Mouse (Mus musculus) right cerebral cortex, adult 18-20 months (tissue): ENCODE data around the gene Pon2.
"Not testable (repeated sequence)": the region's sequence is repeated elsewhere in the genome, so short reads cannot be mapped to it uniquely, and the experiment has no call there.

ENCODE experiments used
- DNase-seq: peaks from one replicate; pipeline ENCODE4 v3.0.0; 2022; ENCODE audit warnings: mixed read lengths

Gene Pon2

GRCm38 (mm10) chr6:5298092-5298554, at the start of gene Pon2:
Gene Pon2 (minus strand): TSS chr6:5298455.
- peak; percentile 50 for DNase-seq

GRCm38 (mm10) chr6:5344255-5344654, 46.0 kb upstream of the Pon2 start:
- no peak for DNase-seq

GRCm38 (mm10) chr6:5339283-5339682, 41.0 kb upstream of the Pon2 start:
- not testable (repeated sequence) for DNase-seq

GRCm38 (mm10) chr6:5338781-5339180, 40.5 kb upstream of the Pon2 start:
- DNase-seq = not testable (repeated sequence)

GRCm38 (mm10) chr6:5336016-5336415, 37.8 kb upstream of the Pon2 start:
- DNase-seq = not testable (repeated sequence)

GRCm38 (mm10) chr6:5334021-5334420, 35.8 kb upstream of the Pon2 start:
- no peak for DNase-seq

- DNase-seq = peak; percentile 34
Observed at GRCm38 (mm10) chr6:5332560-5333150, 34.4 kb upstream of the Pon2 start.

- DNase-seq = no peak
Observed at GRCm38 (mm10) chr6:5325122-5325521, 26.9 kb upstream of the Pon2 start.

GRCm38 (mm10) chr6:5324101-5324500, 25.8 kb upstream of the Pon2 start:
- DNase-seq = not testable (repeated sequence)

GRCm38 (mm10) chr6:5316630-5317029, 18.4 kb upstream of the Pon2 start:
- DNase-seq = no peak

GRCm38 (mm10) chr6:5315053-5315759, 17.0 kb upstream of the Pon2 start:
- no peak for DNase-seq

- DNase-seq = no peak
Observed at GRCm38 (mm10) chr6:5313951-5314590, 15.8 kb upstream of the Pon2 start.

GRCm38 (mm10) chr6:5310491-5310890, 12.2 kb upstream of the Pon2 start:
- DNase-seq = no peak

GRCm38 (mm10) chr6:5309595-5310197, 11.4 kb upstream of the Pon2 start:
- peak; percentile 41 for DNase-seq

GRCm38 (mm10) chr6:5305926-5306325, 7.7 kb upstream of the Pon2 start:
- no peak for DNase-seq

- no peak for DNase-seq
Observed at GRCm38 (mm10) chr6:5304956-5305355, 6.7 kb upstream of the Pon2 start.

- DNase-seq = no peak
Observed at GRCm38 (mm10) chr6:5300629-5301028, 2.4 kb upstream of the Pon2 start.

GRCm38 (mm10) chr6:5299561-5299960, 1.3 kb upstream of the Pon2 start:
- DNase-seq = no peak

GRCm38 (mm10) chr6:5297321-5298091, 749 bp downstream of the Pon2 start:
- peak; percentile 7 for DNase-seq

GRCm38 (mm10) chr6:5296067-5296466, 2.2 kb downstream of the Pon2 start:
- DNase-seq = no peak

GRCm38 (mm10) chr6:5294659-5295449, 3.4 kb downstream of the Pon2 start:
- DNase-seq = no peak

GRCm38 (mm10) chr6:5292841-5293240, 5.4 kb downstream of the Pon2 start:
- DNase-seq = no peak
